Mouse (Mus musculus): ENCODE measurements at regions not wholly inside any gene's neighbourhood (a gene's known extent, or its start where the extent isn't known, plus 50 kb on each side); places are given as distances from the start of the nearest gene placed in this dataset.

DNA sequence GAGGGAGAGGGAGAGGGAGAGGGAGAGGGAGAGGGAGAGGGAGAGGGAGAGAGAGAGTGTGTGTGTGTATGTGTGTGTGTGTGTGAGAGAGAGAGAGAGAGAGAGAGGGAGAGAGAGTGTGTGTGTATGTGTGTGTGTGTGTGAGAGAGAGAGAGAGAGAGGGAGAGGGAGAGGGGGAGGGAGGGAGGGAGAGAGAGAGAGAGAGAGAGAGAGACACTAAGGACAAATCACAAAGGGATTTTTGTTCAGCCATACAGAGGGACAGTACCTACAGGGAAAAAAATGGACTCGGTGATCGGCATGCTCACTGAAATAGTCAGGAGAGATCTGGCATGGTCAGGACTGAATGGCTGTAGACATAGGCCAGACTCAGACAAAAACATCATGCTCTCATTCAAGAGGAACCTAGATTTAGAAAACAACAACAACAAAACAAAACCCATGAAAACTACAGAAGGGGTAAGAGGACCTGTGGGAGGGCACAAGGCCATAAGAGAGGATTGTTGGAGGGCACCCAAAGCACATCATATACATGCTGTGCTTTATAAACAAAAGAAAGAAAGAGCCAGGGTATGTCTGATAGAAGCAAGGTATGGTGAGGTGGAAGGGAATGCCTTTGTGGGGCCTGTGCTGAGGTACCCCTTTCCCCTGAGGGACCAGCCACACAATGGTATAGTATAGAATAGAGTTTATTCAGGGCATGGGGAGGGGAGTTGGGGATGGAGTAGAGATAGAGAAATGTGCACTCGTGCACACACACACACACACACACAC is 127.0 kb upstream of the Med14 start:
- DNase-seq = no peak

DNA sequence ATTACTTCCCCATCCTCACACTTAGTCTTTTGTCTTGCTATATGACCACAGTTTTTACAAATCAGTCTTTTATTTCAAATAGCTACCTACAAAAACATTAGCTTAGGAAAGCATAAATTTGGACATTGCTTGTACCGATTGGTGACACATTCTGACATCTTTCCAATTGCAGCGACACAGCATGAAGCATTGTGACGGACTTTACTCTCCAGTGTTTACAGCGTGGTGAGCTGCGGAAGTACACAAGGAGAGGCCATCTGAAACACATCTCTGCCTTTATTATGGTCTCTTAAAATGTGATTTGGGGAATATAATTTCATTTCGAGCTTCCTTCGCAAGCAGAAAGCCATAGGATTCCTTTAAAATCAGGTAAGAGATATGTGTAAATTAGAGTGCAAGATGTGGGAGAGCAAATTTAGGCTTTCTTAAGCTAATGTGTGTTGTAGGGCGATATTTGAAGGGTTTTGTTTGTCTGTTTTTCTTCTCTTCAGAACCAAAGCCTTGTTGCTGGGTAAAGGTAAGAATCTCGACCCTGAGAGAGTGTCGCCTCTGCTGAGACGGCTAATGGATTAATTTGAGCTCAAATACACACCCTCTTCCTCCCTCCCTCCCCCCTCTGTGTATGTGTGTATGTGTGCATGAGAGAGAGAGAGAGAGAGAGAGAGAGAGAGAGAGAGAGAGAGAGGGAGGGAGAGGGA is 126.3 kb upstream of the Med14 start:
- no peak for DNase-seq

DNA sequence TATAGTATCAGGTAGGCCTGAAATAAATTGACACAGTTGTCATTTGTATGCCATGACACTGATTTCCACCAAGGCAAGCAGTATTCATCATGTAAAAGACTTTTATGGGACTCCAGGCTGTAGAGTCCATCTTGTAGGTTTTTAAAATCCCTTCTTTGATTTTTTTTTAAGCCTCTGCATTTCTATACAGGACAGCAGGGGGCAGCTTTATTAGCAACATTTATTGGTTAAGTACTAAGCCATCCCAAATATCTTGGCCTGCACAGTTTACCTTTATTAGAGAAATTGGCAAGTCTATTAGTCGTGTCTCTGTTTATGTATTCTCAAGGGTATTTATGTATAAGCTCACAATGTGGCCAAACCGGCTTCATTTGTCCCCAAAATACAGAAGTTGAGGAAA is 125.6 kb upstream of the Med14 start:
- DNase-seq = no peak

DNA sequence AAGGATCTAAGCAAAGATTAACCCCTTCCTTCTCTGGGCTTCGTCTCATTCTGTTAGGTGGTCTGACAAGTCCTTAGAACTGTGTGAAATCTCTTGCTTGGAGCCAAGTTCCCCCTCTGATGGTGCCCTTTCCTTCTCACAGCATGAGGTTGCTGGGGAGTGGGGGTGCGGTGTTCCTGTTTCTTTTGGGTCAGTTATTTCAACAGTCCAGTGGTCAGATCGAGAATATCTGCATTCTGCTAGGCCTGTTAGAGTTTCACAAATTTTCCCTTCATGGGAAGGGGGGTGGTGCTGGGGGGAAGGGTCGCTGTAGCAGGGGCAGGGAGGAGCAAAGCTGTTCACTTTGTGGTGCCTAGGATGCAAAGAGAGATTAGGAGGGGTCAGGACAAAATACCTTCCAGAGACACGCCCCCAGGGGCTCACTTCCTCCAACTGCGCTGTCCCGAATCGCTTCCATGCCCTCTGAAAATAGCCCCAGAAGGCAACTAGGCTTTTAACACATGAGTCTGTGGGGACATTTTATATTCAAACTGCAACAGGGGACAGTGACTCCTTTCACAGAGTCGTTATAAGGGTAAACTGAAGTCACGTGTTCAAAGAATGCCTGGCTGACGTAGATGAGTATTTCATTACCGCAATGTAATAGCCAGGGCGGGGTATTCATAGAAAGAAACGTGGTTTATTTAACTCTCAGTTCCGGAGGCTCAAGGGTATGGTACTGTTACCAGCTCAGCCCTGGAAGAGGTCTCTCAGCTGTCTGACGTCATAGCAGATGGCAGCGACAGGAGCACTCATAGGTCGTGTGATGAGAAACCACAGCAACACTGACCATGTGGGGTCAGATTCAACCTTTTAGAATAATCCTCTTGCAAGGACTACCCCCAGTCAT is 124.5 kb upstream of the Med14 start:
- no peak for DNase-seq

DNA sequence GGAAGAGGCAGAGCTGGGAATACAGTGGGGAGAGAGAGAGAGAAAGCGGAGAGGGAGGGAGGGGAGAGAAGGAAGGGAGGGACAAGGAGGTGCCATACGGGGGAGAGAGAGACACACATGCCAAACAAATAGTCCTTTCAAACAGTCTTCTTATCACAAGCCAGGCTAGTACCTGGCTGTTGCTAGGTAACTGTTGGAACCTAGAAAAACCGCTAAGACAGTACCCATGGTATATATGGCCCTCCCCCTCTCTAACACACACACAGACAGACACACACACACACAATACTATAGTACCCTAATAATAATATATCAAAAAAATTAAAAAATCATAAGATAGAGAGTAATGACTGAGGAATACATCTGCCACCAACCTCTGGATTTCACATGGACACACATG is 117.4 kb upstream of the Med14 start:
- no peak for DNase-seq

DNA sequence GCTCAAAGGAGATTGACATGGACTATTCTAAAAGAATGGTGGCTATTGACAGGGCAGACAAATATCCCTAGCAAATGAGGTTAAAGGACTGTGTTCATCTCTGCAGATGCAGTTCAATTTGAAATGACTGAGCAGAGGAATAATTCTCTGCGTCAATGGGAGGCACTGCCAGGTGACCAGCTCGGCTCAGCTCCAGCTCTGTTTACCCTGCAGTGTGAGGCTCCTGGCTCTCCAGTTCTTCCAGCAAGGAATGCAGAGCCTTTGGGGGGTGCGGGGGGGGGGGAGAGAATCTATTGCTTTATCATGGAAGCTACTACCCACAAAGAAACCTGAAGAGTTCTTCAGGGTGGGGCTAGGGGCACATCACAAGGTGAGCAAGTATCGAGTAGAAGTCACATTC is 115.6 kb upstream of the Med14 start:
- no peak for DNase-seq

DNA sequence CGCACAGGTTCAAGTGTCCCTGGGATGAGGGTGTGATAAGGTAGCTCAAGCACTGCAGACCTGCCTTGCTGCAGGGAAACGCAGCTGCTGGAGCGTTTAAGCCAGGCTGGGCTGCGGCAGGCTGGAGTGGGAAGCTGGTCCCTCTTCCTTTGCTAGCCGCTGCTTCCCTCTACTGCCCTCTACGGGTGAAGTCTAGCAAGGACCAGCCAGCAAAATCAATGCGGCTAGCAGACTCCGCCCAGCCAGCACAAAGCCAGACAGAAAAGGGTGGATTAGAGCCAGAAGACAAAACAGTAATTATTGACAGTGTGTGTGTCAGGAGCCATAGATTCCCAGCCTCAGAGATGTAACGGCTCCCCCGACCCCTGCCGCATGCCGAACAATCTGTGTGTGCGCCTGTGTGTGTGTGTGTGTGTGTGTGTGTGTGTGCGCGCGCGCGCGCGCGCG is 111.8 kb upstream of the Med14 start:
- peak; percentile 84 for DNase-seq

DNA sequence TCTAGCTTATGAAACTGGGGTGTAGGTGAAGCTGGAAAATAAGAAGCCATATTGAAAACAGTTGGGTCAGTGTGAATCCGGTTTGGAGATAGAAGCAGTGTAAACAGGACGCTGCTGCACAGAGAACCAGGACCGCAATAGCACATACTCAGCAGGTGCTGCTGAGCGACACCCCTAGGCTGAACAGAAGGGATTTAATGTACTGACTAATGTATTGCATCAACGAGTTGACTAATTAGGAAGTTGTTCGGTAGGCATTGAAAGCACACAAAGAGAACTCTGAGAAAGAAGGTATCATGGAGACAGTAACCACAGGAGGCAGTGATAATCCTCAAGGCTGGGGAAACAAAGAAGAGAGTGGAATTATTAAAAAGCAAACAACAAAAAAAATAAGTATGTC is 111.4 kb upstream of the Med14 start:
- DNase-seq = no peak

DNA sequence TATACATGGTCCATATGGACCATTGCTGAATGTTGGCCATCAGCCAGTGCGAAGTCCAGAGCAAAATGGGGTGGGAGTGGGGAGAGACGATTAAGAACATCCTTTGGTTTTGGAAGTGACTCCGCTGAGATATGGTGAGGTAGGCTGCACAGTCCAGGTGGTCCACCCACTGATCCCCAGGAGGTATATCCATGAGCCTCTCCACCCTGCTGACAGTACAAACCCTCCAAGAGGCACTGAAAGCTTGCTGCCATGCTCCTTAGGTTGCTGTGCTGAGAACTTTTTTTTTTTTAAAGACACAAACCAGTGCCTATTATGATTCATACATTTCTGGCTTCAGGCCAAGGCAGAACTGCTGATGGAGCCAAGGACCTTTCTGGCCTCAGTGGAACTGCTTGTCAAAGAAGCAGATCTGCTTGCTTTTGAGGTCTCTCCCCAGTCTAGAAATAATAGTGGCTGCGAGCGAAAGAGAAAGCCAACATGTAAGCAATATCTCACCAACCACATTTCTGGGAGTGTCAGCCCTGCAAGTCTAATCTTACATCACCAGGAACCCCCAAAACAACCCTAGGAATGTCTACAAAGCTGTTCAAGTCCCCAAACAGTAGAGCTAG is 105.1 kb upstream of the Med14 start:
- peak; percentile 17 for DNase-seq

DNA sequence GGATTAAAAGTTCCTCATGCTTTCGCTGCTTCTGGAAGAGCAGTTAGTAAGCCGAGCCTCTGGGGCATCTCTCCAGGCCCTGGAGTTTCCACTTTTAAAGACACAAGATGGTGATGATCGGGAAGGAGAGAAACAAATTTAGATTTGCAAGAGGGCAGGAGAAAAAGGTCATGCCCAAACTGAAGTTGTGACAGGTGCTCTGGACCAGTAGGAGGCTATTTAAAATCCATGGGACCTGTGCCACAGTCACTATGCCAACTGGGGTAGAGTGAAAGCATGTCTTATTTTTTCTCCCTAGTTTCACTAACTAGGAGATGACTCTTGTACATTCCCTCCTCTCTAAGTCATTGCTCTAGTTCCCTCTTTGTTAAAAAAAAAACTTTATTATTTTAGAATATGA is 104.3 kb upstream of the Med14 start:
- no peak for DNase-seq

DNA sequence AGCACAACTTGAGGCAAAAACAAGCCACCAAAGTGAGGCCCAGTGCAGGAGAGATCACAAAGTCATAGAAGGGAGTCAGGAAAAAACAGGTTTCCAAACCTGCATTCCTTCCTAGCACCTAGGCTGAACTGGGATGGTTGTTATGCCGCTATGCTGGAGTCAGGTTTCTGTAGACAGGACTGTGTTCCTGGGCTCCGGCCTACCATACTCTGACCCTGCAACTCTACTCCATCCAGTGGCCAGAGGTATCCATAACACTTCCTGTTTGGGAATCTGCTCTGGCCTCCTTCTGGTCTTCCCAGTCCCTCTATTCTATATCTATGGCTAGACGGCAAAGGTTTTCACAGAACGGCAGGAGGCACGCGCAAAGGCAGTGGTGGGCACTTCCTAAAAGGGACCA is 98.3 kb upstream of the Med14 start:
- peak; percentile 34 for DNase-seq

DNA sequence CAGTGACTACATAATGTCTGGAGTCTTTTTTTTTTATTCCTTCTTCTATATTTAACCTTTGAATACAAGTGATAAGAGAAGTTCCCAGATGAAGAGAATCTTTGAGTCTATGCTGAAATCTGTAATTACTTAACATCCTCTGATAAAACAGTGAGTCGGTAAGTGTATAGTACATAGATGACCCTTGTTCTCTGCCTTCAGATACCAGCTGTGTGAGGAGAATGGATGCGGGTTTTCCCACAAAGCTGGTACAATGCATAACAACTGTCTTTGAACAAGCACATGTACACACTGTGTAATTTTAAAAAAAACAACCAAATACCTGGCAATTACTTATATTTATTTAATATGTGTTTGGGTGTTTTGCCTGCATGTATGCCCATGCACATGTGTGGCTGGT is 96.9 kb upstream of the Med14 start:
- DNase-seq = no peak

DNA sequence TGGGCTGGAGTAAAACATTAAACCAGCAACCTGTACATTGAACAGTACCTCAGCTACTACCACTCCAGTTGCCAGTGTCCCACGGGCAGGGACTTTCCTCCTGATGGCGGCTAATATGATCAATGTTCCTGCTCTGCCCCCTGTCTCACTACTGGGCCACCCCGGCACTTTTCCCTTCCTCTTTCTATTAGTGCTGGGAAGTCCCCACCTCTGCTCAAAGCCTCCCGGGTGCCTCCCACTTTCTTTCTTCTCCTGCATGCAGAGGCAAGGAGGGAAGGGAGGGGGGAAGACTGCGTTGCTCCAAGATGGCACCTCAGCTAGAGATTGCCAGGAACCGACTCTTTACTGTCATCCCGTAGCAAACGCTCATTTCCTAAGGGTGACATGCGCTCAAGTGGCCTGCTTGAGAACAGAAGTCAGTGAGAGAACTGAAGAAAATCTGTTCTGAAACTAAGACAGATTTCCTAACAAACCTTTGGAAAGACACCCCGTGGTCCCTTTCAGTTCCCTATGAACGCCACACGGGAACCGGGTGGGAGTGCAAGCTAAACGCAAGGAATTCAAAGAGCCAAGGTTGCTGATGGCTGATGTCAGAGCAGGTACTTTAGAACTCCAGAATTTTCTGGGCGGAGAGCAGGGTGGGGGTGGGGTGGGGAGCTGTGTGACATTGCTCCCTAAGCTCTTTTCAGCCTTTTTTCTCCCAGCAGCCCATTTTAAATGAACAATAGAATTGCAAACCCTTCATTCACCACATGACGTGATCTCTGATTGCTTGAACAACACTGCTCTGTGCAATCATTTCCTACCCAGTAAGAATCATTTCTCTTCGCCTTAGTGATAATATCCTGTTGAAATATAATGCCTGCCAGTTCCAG is 96.2 kb upstream of the Med14 start:
- DNase-seq = peak; percentile 59

DNA sequence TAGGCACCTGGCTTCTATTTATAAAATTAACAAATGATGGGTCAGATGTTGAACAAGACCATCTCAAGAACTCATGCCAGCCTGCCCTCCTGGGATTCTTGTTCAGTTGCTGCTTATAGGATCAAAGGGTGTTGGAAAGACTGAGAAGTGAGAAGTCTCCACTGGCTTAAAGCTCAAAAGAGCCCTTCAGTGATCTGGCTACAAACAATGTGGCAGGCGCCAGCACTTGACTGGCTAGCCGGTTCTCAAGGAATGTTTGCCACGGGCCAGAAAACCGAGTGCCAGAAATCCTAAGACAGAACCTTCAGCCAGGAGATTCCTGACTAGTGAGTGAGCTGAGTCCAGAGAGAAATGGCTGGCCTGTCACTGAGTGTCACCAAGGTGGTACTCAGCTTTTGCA is 93.6 kb upstream of the Med14 start:
- peak; percentile 14 for DNase-seq

DNA sequence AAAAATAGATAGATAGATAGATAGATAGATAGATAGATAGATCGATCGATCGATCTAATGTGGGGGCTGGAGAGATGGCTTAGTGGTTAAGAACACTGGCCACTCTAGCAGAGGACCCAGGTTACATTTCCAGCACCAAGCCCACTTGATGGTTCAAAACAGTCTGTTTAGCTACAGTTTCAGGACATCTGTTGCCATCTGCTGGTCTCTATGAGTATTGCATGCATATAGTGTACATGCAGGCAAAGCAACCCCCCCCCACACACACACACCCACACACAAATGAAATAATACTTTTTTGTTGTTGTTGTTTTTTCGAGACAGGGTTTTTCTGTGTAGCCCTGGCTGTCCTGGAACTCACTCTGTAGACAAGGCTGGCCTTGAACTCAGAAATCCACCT is 89.8 kb upstream of the Med14 start:
- DNase-seq = peak; percentile 25

DNA sequence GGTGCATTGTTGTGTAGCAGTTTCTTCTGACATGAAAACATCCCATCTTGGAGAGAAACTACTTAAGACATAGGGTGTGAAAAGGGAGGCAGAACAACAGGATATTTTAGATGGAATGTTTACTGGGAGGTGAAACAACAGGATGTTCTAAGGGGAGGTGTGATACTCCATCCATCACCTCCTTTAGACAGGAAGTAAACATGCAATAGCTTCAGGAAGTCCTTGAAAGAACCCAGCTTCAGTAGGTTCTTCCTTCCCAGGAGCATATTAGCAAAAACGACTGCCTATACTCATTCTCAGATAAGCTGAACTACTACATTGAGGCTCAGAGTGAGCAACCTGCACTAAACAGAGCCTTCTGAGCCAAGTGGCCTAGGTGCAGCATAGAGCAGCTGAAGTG is 82.6 kb upstream of the Med14 start:
- DNase-seq = no peak

DNA sequence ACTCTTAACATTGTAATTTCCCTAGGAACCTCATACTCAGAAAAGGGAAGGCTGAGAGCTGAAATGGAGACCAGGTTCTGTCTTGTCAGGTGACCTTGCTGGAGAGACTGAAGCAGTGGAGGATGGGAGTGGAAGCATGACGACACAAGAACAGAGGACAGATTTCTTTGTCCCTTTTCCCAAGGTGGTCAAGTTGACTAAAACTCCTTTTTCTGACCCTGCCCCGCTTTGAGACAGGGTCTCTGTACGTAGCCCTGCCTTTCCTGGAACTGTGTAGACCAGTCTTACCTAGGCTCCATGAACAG is 79.1 kb upstream of the Med14 start:
- DNase-seq = no peak

DNA sequence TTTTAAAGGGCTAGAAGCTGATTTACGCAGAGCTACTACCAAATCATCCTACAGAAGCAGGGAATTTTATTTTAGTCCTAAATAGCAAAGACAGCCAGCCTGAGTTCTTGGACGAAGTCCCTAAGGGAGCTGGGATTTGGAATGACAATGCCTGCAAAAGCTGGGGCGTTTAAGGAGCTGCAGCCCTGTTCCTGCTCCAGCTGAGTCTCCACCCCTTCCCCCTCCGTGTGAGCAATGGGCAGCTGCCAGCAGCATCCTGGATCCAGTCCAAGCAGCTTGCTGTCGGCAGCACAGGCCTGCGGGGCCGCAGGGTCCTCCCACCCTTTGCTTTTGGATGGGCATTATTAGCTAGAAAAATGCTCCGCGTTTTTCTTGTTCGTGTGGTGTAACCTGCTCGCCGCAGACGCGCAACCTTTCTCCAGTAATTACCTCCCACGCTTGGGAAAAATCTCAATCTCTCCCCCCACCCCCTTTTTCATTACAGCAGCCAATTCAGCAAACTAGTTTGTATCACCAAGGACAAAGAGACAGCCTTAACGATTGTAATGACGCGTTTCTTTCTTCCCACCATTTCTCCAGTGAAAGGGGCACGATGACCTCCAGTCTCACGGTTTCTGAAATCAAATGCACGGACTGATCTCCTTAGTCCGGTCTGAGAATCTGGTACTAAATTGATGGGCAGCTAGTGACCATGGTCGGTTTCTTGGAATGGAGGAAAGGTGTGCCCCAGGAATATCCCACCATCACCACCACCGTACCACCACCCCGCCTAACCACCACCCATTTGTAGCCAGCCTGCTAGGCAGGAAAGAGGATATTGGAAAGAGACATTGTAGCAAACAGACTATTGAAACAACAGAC is 78.5 kb upstream of the Med14 start:
- peak; percentile 91 for DNase-seq

DNA sequence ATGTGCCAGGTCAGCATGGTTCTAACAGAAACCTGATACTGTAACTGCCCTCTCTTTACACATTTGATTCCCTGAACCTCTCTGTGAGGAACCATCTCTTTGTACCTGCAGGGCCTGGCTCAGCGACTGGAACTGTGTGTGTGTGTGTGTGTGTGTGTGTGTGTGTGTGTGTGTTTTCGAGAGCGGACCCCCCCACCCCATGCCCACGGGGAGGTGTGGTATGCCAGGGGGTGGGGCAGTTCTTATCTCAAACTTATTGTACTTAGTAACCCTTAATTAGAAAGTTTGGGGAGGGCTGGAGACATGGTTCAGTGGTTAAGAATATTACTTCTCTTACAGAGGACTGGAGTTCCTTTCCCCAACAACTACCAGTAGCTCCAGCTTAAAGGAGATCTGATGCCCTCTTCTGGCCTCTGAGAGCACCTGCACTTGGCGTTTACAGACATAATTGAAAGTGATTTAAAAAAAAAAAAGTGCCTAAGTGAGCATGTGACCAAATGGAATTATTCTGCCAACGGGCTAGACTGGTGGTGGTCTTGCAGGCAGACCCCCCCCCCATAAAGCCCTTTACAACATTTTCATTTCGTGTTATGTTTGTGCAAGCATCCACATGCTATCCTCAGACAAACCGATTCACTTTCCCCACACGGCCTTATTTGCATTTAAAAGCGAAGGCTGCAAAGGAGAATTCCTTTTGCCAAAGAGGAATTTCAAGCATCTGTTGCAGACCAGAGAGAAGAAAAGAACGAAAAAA is 77.7 kb upstream of the Med14 start:
- DNase-seq = peak; percentile 37

DNA sequence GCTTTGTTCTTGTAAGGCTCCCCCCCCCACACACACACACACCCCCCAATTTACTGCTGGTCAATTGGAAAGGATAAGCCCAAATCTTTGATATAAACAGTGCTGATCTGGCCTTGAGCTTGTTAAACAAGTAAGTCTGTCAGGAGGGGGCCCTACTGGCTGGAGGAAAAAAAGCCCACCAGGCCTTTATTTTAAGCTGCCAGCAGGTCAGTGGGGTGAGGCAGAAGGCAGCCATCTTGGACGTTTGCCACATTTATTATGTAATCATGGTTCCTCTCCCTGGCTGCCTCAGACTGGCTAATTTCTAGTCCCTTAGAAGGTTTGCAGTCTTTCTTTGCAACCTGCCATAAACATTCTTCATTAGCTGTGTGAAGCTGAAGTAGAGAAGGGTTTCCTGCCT is 75.9 kb upstream of the Med14 start:
- DNase-seq = no peak
